Mouse (Mus musculus) limb, embryonic 11.5 days (tissue): ENCODE measurements around the gene Atp7b. TPM values are rescaled to one million over a fixed set of nuclear protein-coding genes. Genes with fewer than 3 reads are reported as not detected.

Source experiments
- ATAC-seq: fragments of 200-750 bp; cut with Nextera tagmentation; 2 replicates; pipeline ENCODE4 v1.8.0; 2017; ENCODE audit warnings: low read depth; ENCODE audit not compliant: insufficient number of reproducible peaks, low FRiP score, low TSS enrichment
- DNase-seq: peaks from one replicate; pipeline ENCODE4 v3.0.0-alpha.2; 2015; ENCODE audit warnings: low spot score
- H3K27ac ChIP-seq: fragments of 300-500 bp; sonication (generic); replicated peaks from 2 replicates; pipeline ENCODE4 v1.5.1; 2014; ENCODE audit warnings: low read depth, mild to moderate bottlenecking, low read length
- H3K27me3 ChIP-seq: fragments of 300-500 bp; sonication (generic); 2 replicates; pipeline ENCODE4 v1.6.1; 2014; ENCODE audit warnings: mild to moderate bottlenecking, low read length, mixed read lengths; ENCODE audit not compliant: control insufficient read depth, insufficient read depth
- H3K36me3 ChIP-seq: fragments of 300-500 bp; sonication (generic); 2 replicates; pipeline ENCODE4 v1.6.1; 2014; ENCODE audit warnings: mild to moderate bottlenecking, low read length, moderate library complexity, mixed read lengths; ENCODE audit not compliant: control insufficient read depth, insufficient read depth
- H3K4me1 ChIP-seq: fragments of 300-500 bp; sonication (generic); 2 replicates; pipeline ENCODE4 v1.6.1; 2014; ENCODE audit warnings: low read length, mixed read lengths; ENCODE audit not compliant: control insufficient read depth, insufficient read depth
- H3K4me2 ChIP-seq: fragments of 300-500 bp; sonication (generic); 2 replicates; pipeline ENCODE4 v1.6.1; 2014; ENCODE audit warnings: low read depth, mild to moderate bottlenecking, moderate library complexity; ENCODE audit not compliant: severe bottlenecking
- H3K4me3 ChIP-seq: fragments of 300-500 bp; sonication (generic); 2 replicates; pipeline ENCODE4 v1.5.1; 2014; ENCODE audit warnings: low read depth, low read length
- H3K9ac ChIP-seq: fragments of 300-500 bp; sonication (generic); 2 replicates; pipeline ENCODE4 v1.6.1; 2014; ENCODE audit warnings: mild to moderate bottlenecking, low read length
- H3K9me3 ChIP-seq: fragments of 300-500 bp; sonication (generic); 2 replicates; pipeline ENCODE4 v1.6.1; 2016; ENCODE audit warnings: low read length; ENCODE audit not compliant: control insufficient read depth
- WGBS: fragments of 180-500 bp; shearing (Covaris S2); extraction: QIAGEN DNeasy Blood & Tissue Kit; methylation state at CpG from one replicate; pipeline ENCODE4 v1.1.7; 2014; 5-methylcytosine and 5-hydroxymethylcytosine counted together
- polyA plus RNA-seq: library from polyadenylated mRNA; unstranded; fragments of >200 nt; fragmentation: Nextera tagmentation; extraction: Ambion mirVana; gene quantifications from 2 replicates; pipeline ENCODE4 v1.2.1, GENCODE M21; 2014

The Atp7b gene
- polyA plus RNA-seq, 1 experiment from 2014 or later, result 0.93 TPM

DNA sequence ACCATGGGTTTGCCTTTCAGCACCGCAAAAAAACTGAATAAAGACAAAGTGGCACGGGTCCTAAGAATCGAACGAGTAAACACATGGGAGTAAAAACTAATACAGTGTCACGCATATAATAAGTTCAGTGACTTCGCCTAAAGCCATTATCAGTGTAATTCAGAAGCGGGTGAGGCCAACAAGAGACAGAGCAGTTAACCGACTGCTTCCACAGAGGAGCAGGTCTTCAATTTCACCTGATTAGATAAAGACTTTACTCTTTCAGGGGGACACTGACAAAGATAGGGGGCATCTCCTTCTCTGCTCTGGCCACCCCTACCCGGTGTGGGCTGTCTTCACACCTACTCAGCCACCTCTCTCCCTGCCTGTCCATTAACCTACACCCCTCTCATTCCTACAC lies 1.7 kb downstream of the Atp7b start:
- Histone ChIP-seq H3K4me1 (no peaks in the 10 kb centered on the region), H3K36me3 (no peaks in the 10 kb centered on the region), H3K27ac (no peak overlapping the region), H3K9ac (no peak overlapping the region), H3K4me2 (no peak overlapping the region), H3K9me3 (no peaks in the 10 kb centered on the region), H3K27me3 (peaks cover 10% of the 10 kb centered on the region), H3K4me3 (no peak overlapping the region)
- DNase-seq (no peak), ATAC-seq (no peak)
- 78% methylated on average over 9 of the region's 9 CpGs for WGBS

DNA sequence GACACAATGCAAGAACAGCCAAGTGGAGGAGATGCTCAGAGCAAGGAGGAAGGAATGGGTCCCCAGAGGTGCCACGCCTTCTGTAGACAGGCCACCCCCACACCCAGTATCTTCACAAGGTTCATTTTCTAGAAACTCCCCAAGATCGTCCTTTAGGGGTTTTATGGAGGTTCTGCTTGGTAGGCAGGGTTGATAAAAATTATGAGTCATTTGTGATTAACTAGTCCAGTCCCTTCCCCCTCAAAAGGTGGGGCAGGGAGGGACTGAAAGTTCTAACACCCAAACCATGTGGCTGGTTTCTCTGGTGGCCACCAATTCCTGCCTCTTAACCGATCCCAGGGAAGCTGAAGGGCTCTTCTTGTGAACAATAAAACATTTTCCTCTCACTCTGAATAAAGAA lies 3.3 kb downstream of the Atp7b start:
- peaks cover 10% of the 10 kb centered on the region for H3K27me3 ChIP-seq
- no peak overlapping the region for H3K4me2 ChIP-seq
- no peak overlapping the region for H3K9ac ChIP-seq
- WGBS, result 75% methylated on average over 3 of the region's 3 CpGs
- no peak for DNase-seq
- ATAC-seq, result no peak
- H3K36me3 ChIP-seq, result no peaks in the 10 kb centered on the region
- H3K9me3 ChIP-seq, result no peaks in the 10 kb centered on the region
- H3K27ac ChIP-seq, result no peak overlapping the region
- no peak overlapping the region for H3K4me3 ChIP-seq
- H3K4me1 ChIP-seq, result no peaks in the 10 kb centered on the region

DNA sequence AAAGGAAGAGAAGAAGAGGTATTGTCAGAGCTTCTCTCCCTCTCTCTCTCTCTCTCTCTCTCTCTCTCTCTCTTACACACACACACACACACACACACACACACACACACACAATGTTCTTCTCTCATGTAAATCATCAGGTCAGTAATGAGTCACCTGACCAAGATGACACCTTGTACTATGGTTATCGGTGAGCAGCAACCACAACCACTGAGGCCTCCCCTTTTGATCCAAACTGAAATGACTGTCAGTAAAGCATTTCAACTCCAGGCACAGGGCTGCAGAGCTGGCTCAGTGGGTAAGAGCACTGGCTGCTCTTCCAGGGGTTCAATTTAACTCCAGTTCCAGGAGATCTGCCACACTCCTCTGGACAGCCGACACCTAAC lies 4.6 kb downstream of the Atp7b start:
- Histone ChIP-seq H3K27ac (no peak overlapping the region), H3K36me3 (no peaks in the 10 kb centered on the region), H3K4me1 (no peaks in the 10 kb centered on the region), H3K9me3 (no peaks in the 10 kb centered on the region), H3K27me3 (peaks cover 10% of the 10 kb centered on the region), H3K9ac (no peak overlapping the region), H3K4me3 (no peak overlapping the region), H3K4me2 (no peak overlapping the region)
- 93% methylated on average over 2 of the region's 2 CpGs for WGBS
- no peak for ATAC-seq
- DNase-seq, result no peak

DNA sequence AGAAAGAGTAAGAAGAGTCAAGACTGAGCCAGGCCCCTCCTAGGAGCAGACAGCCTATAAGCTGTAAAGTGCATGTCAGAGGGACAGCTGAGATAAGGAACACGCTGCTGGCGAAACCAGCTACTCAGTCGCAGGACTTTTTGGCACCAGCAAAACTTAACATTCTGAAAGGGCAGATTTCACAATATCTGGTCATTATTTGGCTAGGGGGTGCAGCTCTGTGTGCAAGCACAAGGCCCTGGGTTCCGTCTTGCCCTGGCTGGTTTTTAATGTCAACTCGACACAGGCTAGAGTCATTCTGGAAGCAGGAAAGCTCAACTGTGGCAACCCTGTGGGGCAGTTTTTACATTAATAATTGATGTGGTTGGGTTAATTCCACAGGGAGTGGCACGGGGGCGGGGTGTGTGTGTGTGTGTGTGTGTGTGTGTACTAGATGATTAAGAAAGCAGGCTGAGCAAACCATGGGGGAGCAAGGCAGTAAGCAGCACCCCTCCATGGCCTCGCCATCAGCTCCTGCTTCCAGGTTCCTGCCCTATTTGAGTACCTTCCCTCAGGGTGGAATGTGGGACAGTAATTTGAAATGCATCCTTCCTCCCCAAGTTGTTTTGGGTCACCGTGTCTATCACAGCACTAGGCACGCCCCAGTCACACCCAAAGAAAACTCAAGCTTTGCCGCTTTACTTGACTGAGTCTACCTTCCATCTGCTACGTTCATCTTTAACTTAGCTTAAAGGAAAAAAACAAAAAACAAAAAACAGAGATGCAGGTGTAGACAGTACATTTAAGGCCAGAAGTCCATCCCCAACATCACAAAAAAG lies 5.2 kb downstream of the Atp7b start:
- Histone ChIP-seq H3K9me3 (no peaks in the 10 kb centered on the region), H3K36me3 (no peaks in the 10 kb centered on the region), H3K4me1 (no peaks in the 10 kb centered on the region), H3K9ac (no peak overlapping the region), H3K4me3 (no peak overlapping the region), H3K4me2 (no peak overlapping the region), H3K27me3 (peaks cover 10% of the 10 kb centered on the region), H3K27ac (no peak overlapping the region)
- ATAC-seq (no peak), DNase-seq (no peak)
- 85% methylated on average over 12 of the region's 12 CpGs for WGBS

DNA sequence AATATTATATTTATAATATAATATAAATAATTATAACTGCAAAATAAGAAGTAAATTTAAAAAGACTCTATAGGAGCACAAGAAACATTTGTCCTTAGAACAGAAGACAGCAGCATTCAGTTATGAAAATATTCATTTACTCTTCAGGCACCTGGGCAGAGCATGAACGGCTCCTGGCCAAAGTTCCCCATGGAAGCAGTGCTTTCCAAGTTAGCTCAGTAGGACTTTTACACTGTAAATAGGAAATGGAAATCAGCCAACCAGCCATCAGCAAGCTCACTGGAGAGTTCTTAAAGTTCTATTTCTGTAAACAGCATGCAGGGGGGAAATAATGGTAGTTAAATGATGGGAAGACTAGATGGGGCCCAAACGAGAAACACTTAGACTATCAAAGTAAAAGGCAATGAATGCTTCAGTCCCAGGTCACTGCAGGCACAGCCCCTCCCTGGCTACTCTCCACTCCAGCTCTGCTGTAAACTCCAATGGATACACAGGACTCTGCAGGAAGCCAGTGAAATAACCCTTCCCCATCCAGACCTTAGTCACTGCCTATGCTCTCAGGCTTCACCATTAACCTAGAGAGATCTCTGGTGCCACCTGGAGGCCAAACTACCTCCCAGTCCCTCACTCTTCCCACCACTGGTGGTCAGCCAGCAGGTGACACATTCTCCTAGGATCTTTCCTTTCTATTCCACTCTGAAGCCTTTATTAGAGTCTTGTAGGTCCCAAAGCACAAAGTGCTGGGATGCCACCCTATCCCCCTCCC lies 12.2 kb downstream of the Atp7b start:
- no peaks in the 10 kb centered on the region for H3K36me3 ChIP-seq
- DNase-seq (peak; percentile 65), ATAC-seq (peak; percentile 62)
- H3K4me1 ChIP-seq, result no peaks in the 10 kb centered on the region
- WGBS, result 70% methylated on average over 2 of the region's 2 CpGs
- H3K4me2 ChIP-seq, result no peak overlapping the region
- H3K27ac ChIP-seq, result no peak overlapping the region
- no peaks in the 10 kb centered on the region for H3K27me3 ChIP-seq
- no peaks in the 10 kb centered on the region for H3K9me3 ChIP-seq
- H3K9ac ChIP-seq, result no peak overlapping the region
- H3K4me3 ChIP-seq, result no peak overlapping the region

DNA sequence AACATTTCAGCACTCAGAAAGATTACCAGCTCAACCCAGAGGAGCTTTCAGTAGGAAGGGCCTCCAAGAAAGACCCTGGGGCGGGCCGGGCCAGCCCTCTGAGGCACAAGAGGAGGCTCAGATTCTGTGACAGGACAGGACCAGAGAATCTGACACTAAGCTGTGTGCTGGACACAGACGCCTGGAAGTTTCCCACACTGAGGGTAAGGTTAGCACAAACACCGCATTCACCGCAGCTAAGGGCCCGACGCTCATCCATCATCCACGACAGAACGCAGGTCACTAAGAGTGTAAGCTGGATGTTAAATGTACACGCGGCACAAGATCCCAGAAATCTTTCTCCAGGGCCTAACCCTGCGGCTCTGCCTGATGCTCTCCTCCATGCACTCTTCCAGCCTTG lies 16.4 kb downstream of the Atp7b start:
- no peaks in the 10 kb centered on the region for H3K27me3 ChIP-seq
- WGBS, result 44% methylated on average over 12 of the region's 12 CpGs
- ATAC-seq, result no peak
- no peak overlapping the region for H3K4me3 ChIP-seq
- no peak overlapping the region for H3K9ac ChIP-seq
- H3K36me3 ChIP-seq, result no peaks in the 10 kb centered on the region
- no peaks in the 10 kb centered on the region for H3K9me3 ChIP-seq
- no peak for DNase-seq
- H3K4me2 ChIP-seq, result no peak overlapping the region
- no peak overlapping the region for H3K27ac ChIP-seq
- no peaks in the 10 kb centered on the region for H3K4me1 ChIP-seq

DNA sequence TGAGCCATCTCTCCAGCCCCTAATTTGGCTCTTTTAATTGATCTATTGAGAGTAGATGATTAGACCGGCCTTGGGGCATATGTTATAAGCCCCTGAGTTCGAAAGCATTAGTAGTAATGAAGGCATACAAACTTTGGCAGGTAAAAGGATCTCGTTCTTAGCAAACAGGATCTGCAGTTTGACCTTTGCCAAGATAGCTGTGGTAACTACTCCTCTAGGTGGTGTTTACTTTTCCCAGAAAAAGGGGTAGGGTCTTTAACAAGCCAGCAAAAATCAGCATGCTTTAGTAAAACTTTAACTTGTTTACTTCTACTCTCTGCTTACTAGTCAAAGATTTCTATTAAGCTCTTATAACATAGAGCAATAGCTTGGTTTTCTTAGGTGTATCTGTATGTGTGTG lies 17.6 kb downstream of the Atp7b start:
- no peak overlapping the region for H3K4me2 ChIP-seq
- no peaks in the 10 kb centered on the region for H3K9me3 ChIP-seq
- H3K4me3 ChIP-seq, result no peak overlapping the region
- H3K4me1 ChIP-seq, result no peaks in the 10 kb centered on the region
- ATAC-seq, result no peak
- H3K9ac ChIP-seq, result no peak overlapping the region
- 81% methylated on average over 3 of the region's 3 CpGs for WGBS
- no peak overlapping the region for H3K27ac ChIP-seq
- no peak for DNase-seq
- H3K27me3 ChIP-seq, result no peaks in the 10 kb centered on the region
- H3K36me3 ChIP-seq, result no peaks in the 10 kb centered on the region

DNA sequence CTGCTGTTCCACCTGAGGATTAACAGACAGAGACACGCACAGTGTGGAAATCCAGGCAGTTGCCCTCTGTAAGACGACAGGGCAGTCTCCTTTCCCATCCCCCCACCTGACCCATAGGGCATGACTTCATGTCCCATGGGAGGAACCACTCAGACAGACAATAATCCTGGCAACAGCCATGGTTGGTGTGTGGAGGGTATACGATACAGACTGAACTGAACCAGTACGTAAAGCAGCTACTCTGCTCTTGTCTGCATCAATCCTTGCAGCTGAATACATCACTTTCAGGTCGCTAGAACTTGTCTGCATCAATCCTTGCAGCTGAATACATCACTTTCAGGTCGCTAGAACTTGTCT lies 20.0 kb downstream of the Atp7b start:
- no peak overlapping the region for H3K27ac ChIP-seq
- no peak overlapping the region for H3K4me3 ChIP-seq
- no peak for ATAC-seq
- H3K27me3 ChIP-seq, result no peaks in the 10 kb centered on the region
- no peak for DNase-seq
- H3K9me3 ChIP-seq, result no peaks in the 10 kb centered on the region
- no peak overlapping the region for H3K9ac ChIP-seq
- no peaks in the 10 kb centered on the region for H3K36me3 ChIP-seq
- no peak overlapping the region for H3K4me2 ChIP-seq
- H3K4me1 ChIP-seq, result no peaks in the 10 kb centered on the region
- 49% methylated on average over 6 of the region's 6 CpGs for WGBS
